8 mouse cellular contexts compared by ENCODE assay signal in genomic region chr5:144964872-144965638, GRCm38 (mm10). TPM values are rescaled to one million over a fixed set of nuclear protein-coding genes. Genes with fewer than 3 reads are reported as not detected.
DNase-seq lines count a peak whose midpoint lies in the region; ATAC-seq and TF ChIP-seq lines count a peak whose summit lies in the region.

No protein-coding gene starts in this region.

- no peak for TF ChIP-seq EP300 in heart, postnatal 0 days (IDR thresholded peaks at IDR 0.05; ENCODE audit: low read depth)
- TF ChIP-seq EP300 in liver, postnatal 0 days (IDR thresholded peaks at IDR 0.05; ENCODE audit: low read depth), result no peak

- no peak for TF ChIP-seq CTCF in heart, postnatal 0 days (IDR thresholded peaks at IDR 0.05; ENCODE audit: low read depth)
- no peak for TF ChIP-seq CTCF in liver, postnatal 0 days (IDR thresholded peaks at IDR 0.05; ENCODE audit: low read depth)
- TF ChIP-seq CTCF in testis, adult 2 months (IDR thresholded peaks at IDR 0.05; ENCODE audit: control insufficient read depth, insufficient read depth, insufficient replicate concordance, low read depth, low read length), result no peak

- WGBS in forebrain, embryonic 12.5 days, result 2% methylated on average over 14 of the region's 56 CpGs
- 1% methylated on average over 27 of the region's 56 CpGs for WGBS in heart, postnatal 0 days
- 4% methylated on average over 18 of the region's 56 CpGs for WGBS in liver, postnatal 0 days (ENCODE audit: insufficient replicate concordance)
- WGBS in neural tube, embryonic 14.5 days, result 1% methylated on average over 18 of the region's 56 CpGs

- H3K4me1 ChIP-seq in forebrain, embryonic 12.5 days, result peaks cover 45% of the 10 kb centered on the region
- peaks cover 29% of the 10 kb centered on the region for H3K4me1 ChIP-seq in heart, postnatal 0 days (ENCODE audit: control insufficient read depth, insufficient read depth)
- H3K4me1 ChIP-seq in liver, postnatal 0 days (ENCODE audit: insufficient read depth), result peaks cover 10% of the 10 kb centered on the region
- H3K4me1 ChIP-seq in neural tube, embryonic 14.5 days (ENCODE audit: control insufficient read depth, insufficient read depth, low read length), result peaks cover 15% of the 10 kb centered on the region
- peaks cover 18% of the 10 kb centered on the region for H3K4me1 ChIP-seq in testis, adult 2 months (ENCODE audit: control insufficient read depth, insufficient read depth, low read length)

- no peaks in the 10 kb centered on the region for H3K9me3 ChIP-seq in forebrain, embryonic 12.5 days
- H3K9me3 ChIP-seq in heart, postnatal 0 days (replicated peaks; ENCODE audit: control insufficient read depth, low read length), result no peaks in the 10 kb centered on the region
- no peaks in the 10 kb centered on the region for H3K9me3 ChIP-seq in liver, postnatal 0 days (ENCODE audit: low read length)
- H3K9me3 ChIP-seq in neural tube, embryonic 14.5 days (ENCODE audit: control insufficient read depth, low read length), result no peaks in the 10 kb centered on the region

- H3K36me3 ChIP-seq in forebrain, embryonic 12.5 days (replicated peaks), result no peaks in the 10 kb centered on the region
- H3K36me3 ChIP-seq in heart, postnatal 0 days (replicated peaks; ENCODE audit: control insufficient read depth, insufficient read depth, low read length), result no peaks in the 10 kb centered on the region
- no peaks in the 10 kb centered on the region for H3K36me3 ChIP-seq in liver, postnatal 0 days (replicated peaks; ENCODE audit: insufficient read depth, low read length)
- H3K36me3 ChIP-seq in neural tube, embryonic 14.5 days (ENCODE audit: control insufficient read depth, insufficient read depth, low read length), result no peaks in the 10 kb centered on the region
- H3K36me3 ChIP-seq in testis, adult 2 months (ENCODE audit: control insufficient read depth, insufficient read depth, low read length), result no peaks in the 10 kb centered on the region

- peak overlapping the region; percentile 75 for H3K4me2 ChIP-seq in forebrain, embryonic 12.5 days
- peak overlapping the region; percentile 89 for H3K4me2 ChIP-seq in heart, postnatal 0 days (ENCODE audit: low read depth, low read length)
- peak overlapping the region; percentile 84 for H3K4me2 ChIP-seq in liver, postnatal 0 days (ENCODE audit: low read depth, low read length)
- H3K4me2 ChIP-seq in neural tube, embryonic 14.5 days (ENCODE audit: low read depth, low read length), result peak overlapping the region; percentile 76

- peaks cover 15% of the 10 kb centered on the region for H3K27me3 ChIP-seq in forebrain, embryonic 12.5 days
- H3K27me3 ChIP-seq in heart, postnatal 0 days (ENCODE audit: control insufficient read depth, insufficient read depth, low read length), result no peaks in the 10 kb centered on the region
- H3K27me3 ChIP-seq in liver, postnatal 0 days (ENCODE audit: insufficient read depth, low read length), result peaks cover 11% of the 10 kb centered on the region
- no peaks in the 10 kb centered on the region for H3K27me3 ChIP-seq in neural tube, embryonic 14.5 days (ENCODE audit: control insufficient read depth, insufficient read depth, low read length)
- H3K27me3 ChIP-seq in testis, adult 2 months (ENCODE audit: control insufficient read depth, insufficient read depth, low read length), result no peaks in the 10 kb centered on the region

- no peak for TF ChIP-seq POLR2A in testis, adult 2 months (IDR thresholded peaks at IDR 0.05; ENCODE audit: control insufficient read depth, low read depth, low read length)

- peak overlapping the region; percentile 92 for H3K9ac ChIP-seq in forebrain, embryonic 12.5 days
- peak overlapping the region; percentile 99 for H3K9ac ChIP-seq in heart, postnatal 0 days (replicated peaks; ENCODE audit: low read depth, low read length)
- peak overlapping the region; percentile 84 for H3K9ac ChIP-seq in liver, postnatal 0 days (replicated peaks)
- peak overlapping the region; percentile 94 for H3K9ac ChIP-seq in neural tube, embryonic 14.5 days (replicated peaks; ENCODE audit: low read depth, low read length)

- peak overlapping the region; percentile 91 for H3K27ac ChIP-seq in forebrain, embryonic 12.5 days
- peak overlapping the region; percentile 96 for H3K27ac ChIP-seq in heart, postnatal 0 days (ENCODE audit: low read depth)
- H3K27ac ChIP-seq in liver, postnatal 0 days (ENCODE audit: low read depth), result peak overlapping the region; percentile 92
- peak overlapping the region; percentile 89 for H3K27ac ChIP-seq in neural tube, embryonic 14.5 days (ENCODE audit: low read depth, low read length)
- H3K27ac ChIP-seq in testis, adult 2 months (ENCODE audit: control insufficient read depth, insufficient read depth, low read depth, low read length), result peak overlapping the region; percentile 75

- DNase-seq in ES-CJ7 (ENCODE audit: low read depth, low spot score), result peak; percentile 99
- peak; percentile 70 for DNase-seq in c-Kit-positive CD71-positive TER-119-positive erythroid progenitor cells, embryonic 14.5 days (ENCODE audit: low spot score)
- peak; percentile 85 for DNase-seq in heart, postnatal 0 days (ENCODE audit: low spot score)
- peak; percentile 90 to 94 for DNase-seq in kidney, postnatal 36 days
- peak; percentile 91 for DNase-seq in liver, postnatal 0 days

- H3K4me3 ChIP-seq in forebrain, embryonic 12.5 days (replicated peaks), result peak overlapping the region; percentile 95
- peak overlapping the region; percentile 99 for H3K4me3 ChIP-seq in heart, postnatal 0 days (ENCODE audit: low read depth, low read length)
- peak overlapping the region; percentile 74 for H3K4me3 ChIP-seq in liver, postnatal 0 days (ENCODE audit: low read depth, low read length)
- H3K4me3 ChIP-seq in neural tube, embryonic 14.5 days (ENCODE audit: low read depth, low read length), result peak overlapping the region; percentile 92
- peak overlapping the region; percentile 81 for H3K4me3 ChIP-seq in testis, adult 2 months (ENCODE audit: control insufficient read depth, low read depth, low read length)

- ATAC-seq in forebrain, embryonic 12.5 days (ENCODE audit: low FRiP score), result peak; percentile 75
- peak; percentile 81 for ATAC-seq in heart, postnatal 0 days (ENCODE audit: insufficient read depth, low read depth)
- ATAC-seq in liver, postnatal 0 days, result peak; percentile 83
- peak; percentile 79 for ATAC-seq in neural tube, embryonic 14.5 days (ENCODE audit: low read depth)

RNA-seq across cellular contexts. Expression of gene Smurf1, which starts 0.6 kb away (rescaled TPM):
- 22.7 and 24.7 TPM in 2 replicates for polyA plus RNA-seq in forebrain, embryonic 12.5 days (2016; fragmentation: Nextera tagmentation; extraction: Ambion mirVana)
- total RNA-seq in heart, postnatal 0 days (2014; rRNA removed; ENCODE audit: low replicate concordance), result 21.3 and 29.9 TPM in 2 replicates
- 7.0 and 9.1 TPM in 2 replicates for polyA plus RNA-seq in heart, postnatal 0 days (2015; fragmentation: Nextera tagmentation; extraction: Ambion mirVana)
- 2.1 and 2.2 TPM in 2 replicates for polyA plus RNA-seq in liver, postnatal 0 days (2015; fragmentation: Nextera tagmentation; extraction: Ambion mirVana)
- polyA plus RNA-seq in neural tube, embryonic 14.5 days (2014; fragmentation: Nextera tagmentation; extraction: Ambion mirVana), result 30.3 and 32.9 TPM in 2 replicates
- 30.4 and 33.8 TPM in 2 replicates for polyA plus RNA-seq in testis, adult 2 months (2012; rRNA removed)

Comparison
In these comparisons a context has a peak if more than half of its experiments do, and no peak if none do; other contexts are left out.
1. Peak in every context shown above with its lines: DNase-seq, ATAC-seq, H3K4me3 ChIP-seq and H3K27ac ChIP-seq.